Mouse (Mus musculus): Measurements from ENCODE around the gene Lin54.

DNA sequence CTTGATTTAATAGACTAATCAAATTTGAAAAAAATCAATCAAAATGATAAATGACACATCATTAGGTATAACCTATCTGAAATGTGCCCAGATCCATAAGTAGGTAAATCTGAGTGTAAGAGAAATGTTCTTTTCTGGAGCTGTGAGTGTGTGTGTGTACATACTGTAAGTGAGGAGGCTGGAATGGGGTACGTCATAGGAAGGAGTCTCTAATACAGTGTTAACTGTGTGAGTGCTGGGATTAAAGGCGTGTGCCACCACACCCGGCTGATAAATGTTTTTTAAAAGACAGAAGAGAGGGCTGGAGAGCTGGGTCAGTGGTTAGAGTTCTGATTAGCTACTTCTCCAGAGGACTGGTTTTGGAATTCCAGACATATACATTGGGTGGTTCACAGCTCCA, 25.2 kb upstream of the Lin54 start:
- TF ChIP-seq CTCF (conservative IDR thresholded peaks at IDR 0.05; ENCODE audit: insufficient read depth, insufficient read length, low read depth, low read length): no peak
- TF ChIP-seq POLR2A (IDR thresholded peaks at IDR 0.05; ENCODE audit: low read depth, low read length): no peak
